Mouse (Mus musculus) megakaryocyte, embryonic 14.5 days (primary cell): ENCODE results near the gene Gm36245.

Source experiments
- FLI1 ChIP-seq: IDR thresholded peaks from 2 replicates; pipeline ENCODE4 v1.6.1; 2012; ENCODE audit warnings: low read length, inconsistent platforms, mixed read lengths
- GATA1 ChIP-seq: IDR thresholded peaks from 3 replicates; pipeline ENCODE4 v1.6.1; 2012; ENCODE audit warnings: mixed read lengths, low read length, inconsistent platforms, borderline replicate concordance

DNA sequence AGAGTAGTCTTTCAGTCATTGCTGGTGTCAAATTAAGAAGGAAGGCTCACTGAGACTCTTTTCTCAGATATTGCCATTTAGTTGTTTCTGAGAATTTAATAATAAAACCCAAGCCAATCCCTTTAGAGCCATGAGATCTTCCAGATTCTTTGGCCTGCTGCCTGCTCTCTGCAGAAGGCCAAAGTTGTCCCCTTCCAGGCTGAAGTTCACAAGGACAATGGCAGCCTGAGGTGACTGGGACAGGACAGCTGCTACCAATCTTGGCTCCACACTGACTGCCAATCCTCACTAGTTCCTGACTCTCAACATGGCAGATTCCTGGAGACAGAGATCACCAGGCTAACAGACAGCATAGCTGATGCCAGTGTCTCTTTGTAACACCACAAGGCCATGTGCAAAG is 12.0 kb upstream of the Gm36245 start:
- TF ChIP-seq GATA1, result no peak
- TF ChIP-seq FLI1, result no peak
